Mouse (Mus musculus) right cerebral cortex, postnatal 10 days (tissue): ENCODE measurements around the gene Ripk1.

Experiments used
- DNase-seq, 2 experiments: peaks; one replicate each; pipeline ENCODE4 v3.0.0; 2021; ENCODE audit warnings: low spot score in 2 of 2

Ripk1 gene

DNA sequence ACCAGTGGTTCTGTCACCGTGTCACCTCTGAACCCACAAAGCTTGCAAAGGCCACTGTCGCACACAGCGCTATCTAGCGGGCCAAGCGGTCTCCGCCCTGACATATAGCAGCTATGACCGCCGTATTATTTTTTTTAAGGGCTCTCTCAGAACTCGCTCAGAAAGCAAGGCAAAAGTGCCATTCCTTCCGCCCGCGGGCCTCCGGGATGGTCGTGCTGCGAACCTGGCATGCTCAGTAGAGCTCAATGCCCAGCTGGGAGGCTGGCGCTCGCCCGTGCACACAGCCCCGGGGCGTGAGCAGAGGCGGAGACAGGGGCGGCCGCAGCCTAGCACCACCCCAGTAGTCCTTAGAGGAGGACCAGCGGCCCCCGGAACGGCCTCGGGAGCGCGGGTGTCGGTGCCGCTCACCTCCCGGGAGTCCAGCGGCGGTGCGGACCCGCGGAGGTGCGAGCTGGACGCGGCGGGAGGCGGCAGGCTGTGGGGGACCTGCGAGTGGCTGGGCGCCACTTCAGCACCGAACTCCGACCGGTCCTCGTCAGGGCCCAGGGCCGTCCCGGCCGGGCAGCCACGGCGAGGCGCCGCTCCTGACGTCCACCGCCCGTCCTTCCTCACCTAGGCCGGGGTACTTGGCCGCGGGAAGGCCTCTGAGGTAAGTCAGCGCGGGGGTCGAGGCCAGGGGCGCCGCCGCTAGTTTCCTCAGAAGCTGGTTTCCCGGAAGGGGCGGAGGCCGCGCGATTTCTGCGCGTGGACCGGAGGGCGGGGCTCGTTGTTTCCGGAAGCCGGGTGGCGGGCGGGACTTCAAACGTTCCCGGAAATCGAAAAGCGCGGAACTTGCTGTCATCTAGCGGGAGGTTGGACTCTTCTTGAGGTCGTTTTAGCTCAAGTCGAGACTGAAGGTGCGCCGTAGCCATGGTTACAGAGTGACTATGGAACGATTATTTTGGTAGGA is at the start of gene Ripk1, which contains the start of gene Serpinb6a:
Gene Ripk1, plus strand, starts transcription at position 306 of the 949 bp plus-strand sequence.
Gene Serpinb6a, minus strand, starts transcription at position 737 of the 949 bp plus-strand sequence.
- DNase-seq: peak; percentile 93 to 94

DNA sequence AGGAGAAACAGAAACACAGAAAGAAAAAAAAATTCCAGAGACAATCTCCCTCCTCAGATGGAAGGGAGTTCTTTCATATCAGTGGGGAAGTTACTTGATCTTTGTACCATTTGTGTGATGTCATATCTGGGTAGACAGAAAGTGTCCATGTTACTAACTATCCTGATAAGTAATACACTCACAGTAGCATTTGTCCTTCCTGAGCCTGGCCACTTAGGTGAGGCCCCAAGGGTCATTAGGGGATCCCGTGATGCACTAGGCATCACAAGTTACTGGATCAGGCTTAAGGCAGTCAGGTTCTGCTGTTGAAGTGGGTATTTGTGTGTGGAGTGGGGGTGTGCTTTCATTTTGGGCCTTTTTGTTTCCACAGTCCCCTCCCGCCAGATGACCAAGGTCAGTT is 49.2 kb upstream of the Ripk1 start:
- no peak for DNase-seq

DNA sequence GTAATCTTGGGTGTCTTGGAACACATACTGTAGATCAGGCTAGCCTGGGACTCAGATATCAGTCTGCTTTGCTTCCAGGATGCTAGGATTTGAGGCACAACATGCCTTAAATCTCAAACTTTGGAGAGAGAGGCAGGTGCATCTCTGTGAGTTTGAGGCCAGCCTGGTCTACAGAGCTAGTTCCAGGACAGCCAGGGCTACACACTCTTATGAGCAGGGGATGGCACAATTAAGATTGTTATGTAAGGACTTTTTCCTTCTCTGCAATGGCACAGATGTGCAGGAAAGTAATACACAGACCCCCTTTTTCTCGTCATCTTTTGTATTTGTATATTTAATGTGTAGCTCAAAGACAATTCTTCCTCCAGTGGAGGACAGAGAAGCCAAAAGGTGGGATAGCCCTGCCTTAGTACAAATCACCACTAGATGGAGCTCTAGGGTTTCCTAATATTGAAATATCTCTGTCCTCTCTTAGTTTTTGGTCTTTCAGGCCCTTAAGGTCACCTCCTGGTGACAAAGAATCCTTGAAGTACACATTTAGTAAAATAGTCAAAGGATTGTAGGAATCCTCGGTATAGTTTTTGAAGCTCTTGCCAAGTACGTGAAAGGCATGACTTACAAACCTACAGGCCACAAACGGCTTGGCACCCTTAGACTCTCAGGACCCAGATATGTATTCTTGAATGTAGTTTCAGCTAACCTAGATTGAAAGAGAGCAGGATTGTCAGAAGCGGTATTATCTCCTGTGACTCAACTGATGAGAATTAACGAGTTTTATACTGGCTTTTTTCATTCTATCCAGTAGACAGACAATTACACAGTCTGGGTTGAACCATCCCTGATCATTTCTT is 45.4 kb upstream of the Ripk1 start:
- no peak for DNase-seq

DNA sequence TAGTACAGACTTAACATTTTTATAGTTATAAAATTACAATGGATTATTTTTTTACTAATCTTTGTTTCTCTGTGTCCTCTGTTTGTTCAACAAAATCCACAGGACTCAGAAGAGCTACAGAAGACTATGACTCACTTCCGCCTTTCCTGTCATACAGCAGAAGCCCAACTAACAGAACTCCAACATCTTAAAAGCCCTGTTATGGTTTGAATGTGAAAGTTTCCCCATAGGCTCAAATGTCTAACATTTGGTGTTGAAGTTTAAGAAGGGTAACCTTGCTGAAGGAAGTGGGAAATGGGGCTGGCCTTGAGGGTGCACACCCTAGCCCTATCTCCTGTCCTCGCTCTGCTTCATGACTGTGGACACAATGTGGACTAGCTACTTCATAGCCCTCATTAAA is 42.4 kb upstream of the Ripk1 start:
- DNase-seq: no peak

GRCm38 (mm10) chr13:33964206-33965046 is 37.7 kb upstream of the Ripk1 start, which contains the start of gene Nqo2:
TSS of gene Nqo2 (plus strand) at chr13:33964687.
- peak; percentile 66 to 72 for DNase-seq

DNA sequence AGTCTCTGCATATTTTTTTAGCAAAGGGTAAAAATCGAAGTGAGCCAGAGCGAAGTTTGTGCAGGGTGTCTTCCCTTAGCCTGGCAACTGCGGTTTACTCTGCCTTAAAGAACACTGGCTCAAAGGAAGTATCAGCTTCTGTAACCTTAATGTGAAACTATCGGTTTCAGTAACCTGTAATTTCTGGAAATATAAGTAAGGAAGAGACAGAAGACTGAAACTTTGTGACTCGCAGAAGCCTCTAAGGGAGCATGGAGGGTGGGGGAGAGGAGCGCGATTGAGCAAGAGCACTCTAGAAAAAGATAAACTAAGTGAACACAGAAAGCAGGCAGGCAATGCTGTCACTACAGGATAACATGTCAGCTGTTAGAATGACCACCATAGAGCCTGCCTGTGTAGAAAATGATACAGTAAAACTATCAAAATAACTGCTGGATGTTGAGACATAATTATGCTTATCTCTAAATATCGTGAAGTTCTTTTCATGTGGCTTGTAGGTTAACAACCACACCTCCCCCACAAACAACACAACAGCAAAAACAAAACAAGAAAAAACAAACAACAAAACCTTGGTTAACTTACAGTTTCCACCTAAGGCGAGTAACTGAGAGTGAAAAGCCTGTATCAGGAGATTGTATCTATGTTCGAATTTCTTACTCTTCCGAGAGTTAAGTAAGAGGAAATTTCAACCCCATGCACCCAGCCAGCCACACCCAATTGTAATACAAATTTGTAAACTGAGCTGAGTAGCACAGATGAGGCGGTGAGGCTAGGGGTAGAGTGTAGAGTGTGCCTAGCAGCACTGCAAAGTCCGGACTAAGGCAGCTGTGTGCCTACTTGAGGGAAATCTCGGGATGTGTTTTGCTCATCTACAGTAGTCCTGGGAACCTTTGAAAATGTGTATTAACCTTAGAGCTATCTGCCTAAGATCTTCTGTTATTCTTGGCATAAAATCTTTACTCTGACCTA is 36.8 kb upstream of the Ripk1 start:
- DNase-seq: no peak

DNA sequence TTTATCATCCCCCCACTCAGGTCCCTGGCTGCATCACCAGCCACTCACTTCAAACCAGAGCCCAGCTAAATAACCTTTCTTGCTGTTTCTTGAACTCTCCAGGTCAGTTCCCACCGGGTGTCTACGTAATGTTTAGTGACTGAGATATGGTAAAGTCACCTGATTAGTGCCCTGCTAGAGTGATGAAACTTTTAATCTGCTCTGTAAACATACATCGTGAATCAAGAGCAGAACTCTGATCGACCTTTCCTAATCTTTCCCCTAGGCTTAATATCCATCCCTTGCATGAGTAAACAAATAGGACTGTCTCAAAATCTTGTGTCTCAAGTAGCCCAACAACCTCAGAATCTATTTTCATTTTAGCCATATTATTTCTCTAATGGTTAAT is 36.1 kb upstream of the Ripk1 start:
- no peak for DNase-seq

DNA sequence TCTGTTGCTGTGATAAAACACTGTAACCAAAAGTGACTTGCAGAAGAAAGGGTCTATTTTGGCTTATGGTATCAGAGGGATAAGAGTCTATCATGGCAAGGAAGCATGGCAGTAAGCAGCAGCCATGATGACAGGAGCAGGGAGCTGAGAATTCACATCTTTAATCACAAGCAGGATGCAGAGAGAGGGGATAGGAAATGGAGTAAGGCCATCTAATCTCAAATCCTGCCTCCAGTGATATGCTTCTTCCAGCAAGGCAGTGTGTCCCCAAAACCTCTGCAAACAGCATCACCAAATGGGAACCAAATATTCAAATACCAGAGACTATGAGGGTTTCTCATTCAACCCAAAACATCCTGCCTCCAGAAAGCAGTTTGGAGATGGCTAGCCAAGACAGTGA is 35.6 kb upstream of the Ripk1 start:
- no peak for DNase-seq

DNA sequence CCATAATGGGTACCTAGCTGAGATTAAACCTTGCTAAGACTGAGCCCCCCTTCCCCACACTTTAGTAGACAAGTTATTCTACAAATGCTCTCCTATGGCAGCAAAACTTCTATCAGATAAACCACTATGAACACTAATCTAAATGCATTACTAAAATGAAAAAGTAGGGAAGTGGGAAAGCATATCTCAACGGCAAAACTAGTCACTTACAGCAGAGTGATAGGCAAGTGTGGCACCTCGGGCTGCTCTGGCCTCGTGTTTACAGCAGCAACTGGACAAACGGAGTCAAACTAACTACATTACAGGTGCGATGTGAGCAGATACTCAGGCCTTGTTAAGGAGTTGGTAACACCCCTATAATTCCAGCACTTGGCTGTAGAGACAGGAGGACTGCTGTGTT is 12.5 kb upstream of the Ripk1 start:
- DNase-seq: no peak

GRCm38 (mm10) chr13:33995197-33995596 is 7.0 kb upstream of the Ripk1 start:
- DNase-seq: peak; percentile 68 to 79

DNA sequence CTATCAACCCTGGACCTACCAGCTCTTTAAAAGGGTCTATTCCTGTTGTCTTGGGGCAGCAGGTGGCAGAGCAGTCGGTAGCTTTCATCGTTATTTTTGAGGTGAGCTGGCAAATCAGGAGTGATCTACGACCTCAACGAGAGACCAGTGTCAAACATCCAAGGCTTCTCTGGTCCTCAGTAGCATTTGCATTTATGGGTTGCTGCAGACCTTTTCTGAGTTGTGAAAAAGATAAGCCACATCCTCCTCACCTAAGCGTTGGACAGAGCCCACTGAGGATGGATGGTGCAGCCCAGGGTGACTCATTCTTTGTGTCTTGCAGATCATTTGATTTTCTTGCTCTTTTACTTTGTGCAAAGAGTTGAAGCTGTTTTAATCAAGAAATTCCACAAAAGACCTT is 895 bp downstream of the Ripk1 start:
- DNase-seq: no peak

DNA sequence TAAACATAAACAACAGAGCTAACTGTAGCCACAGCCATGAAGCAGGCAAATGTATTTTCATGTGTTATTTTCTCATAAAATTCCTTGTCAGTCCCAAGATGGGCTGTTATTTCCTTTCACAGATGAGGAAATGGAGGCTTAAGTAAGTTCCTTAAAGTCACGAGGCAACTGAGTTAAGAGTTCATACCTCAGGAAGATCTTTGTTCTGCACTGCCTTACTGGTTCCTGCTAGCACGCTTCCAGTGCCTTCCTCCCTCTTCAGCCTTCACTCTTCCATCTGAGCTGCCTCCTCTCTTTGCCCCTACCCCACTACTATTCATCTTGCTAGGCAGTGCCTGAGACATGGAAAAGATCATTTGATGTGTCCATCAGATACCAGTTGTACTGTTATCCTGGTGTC is 5.1 kb downstream of the Ripk1 start:
- no peak for DNase-seq

- DNase-seq: no peak
Measured at GRCm38 (mm10) chr13:34016927-34017569, 14.9 kb downstream of the Ripk1 start.

DNA sequence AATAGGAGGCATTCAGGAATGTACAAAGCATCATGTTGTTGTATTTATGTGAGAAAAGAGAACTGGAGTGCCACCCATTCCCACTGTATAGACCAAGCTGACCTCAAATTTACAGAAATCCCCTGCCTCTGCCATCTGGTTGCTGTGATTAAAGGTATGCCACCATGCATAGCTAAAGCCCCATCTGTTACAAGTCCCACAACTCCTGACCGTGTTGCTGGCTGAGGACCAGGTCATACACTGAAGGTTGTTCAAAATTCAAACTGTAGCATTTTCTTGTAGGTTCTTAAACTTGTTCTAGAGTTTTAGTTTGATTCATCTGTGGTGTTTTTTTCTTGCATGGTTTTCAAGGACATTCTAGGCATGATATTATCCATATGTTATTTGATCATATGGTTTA is 16.4 kb downstream of the Ripk1 start:
- DNase-seq: no peak

GRCm38 (mm10) chr13:34021998-34022397 is 19.8 kb downstream of the Ripk1 start:
- no peak for DNase-seq

DNA sequence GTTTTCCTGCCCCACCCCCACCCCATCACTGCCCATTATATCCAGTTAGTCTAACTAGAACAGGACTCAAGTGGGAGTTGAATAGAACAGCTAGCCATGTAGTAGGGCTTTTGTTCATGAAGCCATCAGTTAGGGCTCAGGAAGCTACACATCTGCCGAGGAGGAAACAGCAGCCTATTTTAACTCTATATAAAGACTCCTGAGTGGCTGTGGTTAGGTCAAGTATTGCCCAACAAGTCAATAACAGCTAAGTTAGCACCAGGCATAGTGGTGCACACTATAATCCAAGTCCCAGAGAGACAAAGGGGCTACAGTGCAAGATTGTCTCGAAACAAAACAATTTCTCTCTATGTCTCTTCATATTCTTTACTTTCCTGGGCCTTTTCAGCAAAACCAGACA is 29.9 kb downstream of the Ripk1 start:
- DNase-seq: no peak

GRCm38 (mm10) chr13:34035424-34035823 is 33.3 kb downstream of the Ripk1 start:
- DNase-seq: no peak

- DNase-seq: no peak
Measured at GRCm38 (mm10) chr13:34036726-34037125, 34.6 kb downstream of the Ripk1 start.

- peak; percentile 96 for DNase-seq
Measured at GRCm38 (mm10) chr13:34037172-34038055, 35.3 kb downstream of the Ripk1 start, which contains the start of gene Bphl. TSS of gene Bphl (plus strand) at chr13:34037597.
